Mouse (Mus musculus): ENCODE measurements around the gene Dok5. TPM values are rescaled to one million over a fixed set of nuclear protein-coding genes. Genes with fewer than 3 reads are reported as not detected.

Gene Dok5
- polyA plus RNA-seq, 1 experiment from 2014 or later, result 57.8 TPM

GRCm38 (mm10) chr2:170730781-170731180 lies 826 bp upstream of the Dok5 start:
- Histone ChIP-seq H3K9ac (ENCODE audit: low read depth, low read length) (no peak overlapping the region), H3K27ac (ENCODE audit: low read length) (0 out of 2 replicates have a peak overlapping the region, but pooled peaks have one; percentile 78), H3K36me3 (ENCODE audit: control insufficient read depth, insufficient read depth, low read length) (no peaks in the 10 kb centered on the region), H3K9me3 (replicated peaks; ENCODE audit: control insufficient read depth, low read length, poor library complexity, severe bottlenecking) (no peaks in the 10 kb centered on the region), H3K4me3 (ENCODE audit: low read depth, low read length) (peak overlapping the region; percentile 58; the same call in 1 of the 2 replicates), H3K4me1 (ENCODE audit: control insufficient read depth, insufficient read depth, low read length) (peaks cover 8% of the 10 kb centered on the region), H3K27me3 (ENCODE audit: control insufficient read depth, insufficient read depth, low read depth, low read length) (no peaks in the 10 kb centered on the region), H3K4me2 (ENCODE audit: low read length) (peak overlapping the region; percentile 70)
- ATAC-seq, result no peak
- 70% methylated on average over 13 of the region's 13 CpGs for WGBS

GRCm38 (mm10) chr2:170731205-170731604 lies 402 bp upstream of the Dok5 start:
- 22% methylated on average over 6 of the region's 6 CpGs for WGBS
- no peaks in the 10 kb centered on the region for H3K9me3 ChIP-seq (replicated peaks; ENCODE audit: control insufficient read depth, low read length, poor library complexity, severe bottlenecking)
- H3K27ac ChIP-seq (ENCODE audit: low read length), result peak overlapping the region; percentile 78
- peaks cover 8% of the 10 kb centered on the region for H3K4me1 ChIP-seq (ENCODE audit: control insufficient read depth, insufficient read depth, low read length)
- ATAC-seq, result peak; percentile 50
- H3K27me3 ChIP-seq (ENCODE audit: control insufficient read depth, insufficient read depth, low read depth, low read length), result no peaks in the 10 kb centered on the region
- H3K9ac ChIP-seq (ENCODE audit: low read depth, low read length), result peak overlapping the region; percentile 71
- peak overlapping the region; percentile 58 for H3K4me3 ChIP-seq (ENCODE audit: low read depth, low read length)
- H3K36me3 ChIP-seq (ENCODE audit: control insufficient read depth, insufficient read depth, low read length), result no peaks in the 10 kb centered on the region
- H3K4me2 ChIP-seq (ENCODE audit: low read length), result peak overlapping the region; percentile 70

- H3K27me3 ChIP-seq (ENCODE audit: control insufficient read depth, insufficient read depth, low read depth, low read length), result no peaks in the 10 kb centered on the region
Measured at GRCm38 (mm10) chr2:170733671-170734070, 2.1 kb downstream of the Dok5 start.

GRCm38 (mm10) chr2:170734446-170734845 lies 2.8 kb downstream of the Dok5 start:
- peak overlapping the region; percentile 25; the same call in 1 of the 2 replicates for H3K4me2 ChIP-seq (ENCODE audit: low read length)
- H3K9ac ChIP-seq (ENCODE audit: low read depth, low read length), result no peak overlapping the region
- no peak overlapping the region for H3K4me3 ChIP-seq (ENCODE audit: low read depth, low read length)
- H3K27ac ChIP-seq (ENCODE audit: low read length), result no peak overlapping the region
- WGBS, result 56% methylated on average over 3 of the region's 3 CpGs
- no peak for ATAC-seq
- no peaks in the 10 kb centered on the region for H3K36me3 ChIP-seq (ENCODE audit: control insufficient read depth, insufficient read depth, low read length)
- H3K4me1 ChIP-seq (ENCODE audit: control insufficient read depth, insufficient read depth, low read length), result peaks cover 8% of the 10 kb centered on the region
- H3K9me3 ChIP-seq (replicated peaks; ENCODE audit: control insufficient read depth, low read length, poor library complexity, severe bottlenecking), result no peaks in the 10 kb centered on the region
- no peaks in the 10 kb centered on the region for H3K27me3 ChIP-seq (ENCODE audit: control insufficient read depth, insufficient read depth, low read depth, low read length)

More at GRCm38 (mm10) chr2:170733671-170734070, 2.1 kb downstream of the Dok5 start:
- H3K27ac ChIP-seq (ENCODE audit: low read length), result no peak overlapping the region
- H3K9me3 ChIP-seq (replicated peaks; ENCODE audit: control insufficient read depth, low read length, poor library complexity, severe bottlenecking), result no peaks in the 10 kb centered on the region
- peak overlapping the region; percentile 70 for H3K4me2 ChIP-seq (ENCODE audit: low read length)
- whole genome bisulfite sequencing, result 59% methylated on average over 1 of the region's 1 CpGs
- peaks cover 8% of the 10 kb centered on the region for H3K4me1 ChIP-seq (ENCODE audit: control insufficient read depth, insufficient read depth, low read length)
- H3K36me3 ChIP-seq (ENCODE audit: control insufficient read depth, insufficient read depth, low read length), result no peaks in the 10 kb centered on the region
- no peak for ATAC-seq
- H3K9ac ChIP-seq (ENCODE audit: low read depth, low read length), result no peak overlapping the region
- 0 out of 2 replicates have a peak overlapping the region, but pooled peaks have one; percentile 58 for H3K4me3 ChIP-seq (ENCODE audit: low read depth, low read length)

- no peak for ATAC-seq
- Histone ChIP-seq H3K9me3 (replicated peaks; ENCODE audit: control insufficient read depth, low read length, poor library complexity, severe bottlenecking) (no peaks in the 10 kb centered on the region), H3K4me3 (ENCODE audit: low read depth, low read length) (no peak overlapping the region), H3K9ac (ENCODE audit: low read depth, low read length) (no peak overlapping the region), H3K4me1 (ENCODE audit: control insufficient read depth, insufficient read depth, low read length) (peaks cover 7% of the 10 kb centered on the region), H3K27me3 (ENCODE audit: control insufficient read depth, insufficient read depth, low read depth, low read length) (no peaks in the 10 kb centered on the region), H3K27ac (ENCODE audit: low read length) (no peak overlapping the region), H3K4me2 (ENCODE audit: low read length) (no peak overlapping the region), H3K36me3 (ENCODE audit: control insufficient read depth, insufficient read depth, low read length) (no peaks in the 10 kb centered on the region)
- 81% methylated on average over 9 of the region's 9 CpGs for WGBS
Measured at GRCm38 (mm10) chr2:170738446-170738845, 6.8 kb downstream of the Dok5 start.

- no peaks in the 10 kb centered on the region for H3K27me3 ChIP-seq (ENCODE audit: control insufficient read depth, insufficient read depth, low read depth, low read length)
- 96% methylated on average over 9 of the region's 9 CpGs for WGBS
- H3K4me2 ChIP-seq (ENCODE audit: low read length), result no peak overlapping the region
- no peak for ATAC-seq
- no peak overlapping the region for H3K4me3 ChIP-seq (ENCODE audit: low read depth, low read length)
- H3K9ac ChIP-seq (ENCODE audit: low read depth, low read length), result no peak overlapping the region
- H3K4me1 ChIP-seq (ENCODE audit: control insufficient read depth, insufficient read depth, low read length), result peaks cover 6% of the 10 kb centered on the region; the same call in 1 of the 2 replicates
- no peak overlapping the region for H3K27ac ChIP-seq (ENCODE audit: low read length)
- no peaks in the 10 kb centered on the region for H3K36me3 ChIP-seq (ENCODE audit: control insufficient read depth, insufficient read depth, low read length)
- H3K9me3 ChIP-seq (replicated peaks; ENCODE audit: control insufficient read depth, low read length, poor library complexity, severe bottlenecking), result no peaks in the 10 kb centered on the region
Measured at GRCm38 (mm10) chr2:170738891-170739290, 7.3 kb downstream of the Dok5 start.

GRCm38 (mm10) chr2:170739713-170740365 lies 8.2 kb downstream of the Dok5 start:
- H3K27ac ChIP-seq (ENCODE audit: low read length), result no peak overlapping the region
- WGBS, result 63% methylated on average over 8 of the region's 8 CpGs
- no peak for ATAC-seq

GRCm38 (mm10) chr2:170743521-170743920 lies 11.9 kb downstream of the Dok5 start:
- Histone ChIP-seq H3K4me2 (ENCODE audit: low read length) (no peak overlapping the region), H3K36me3 (ENCODE audit: control insufficient read depth, insufficient read depth, low read length) (no peaks in the 10 kb centered on the region), H3K9ac (ENCODE audit: low read depth, low read length) (no peak overlapping the region), H3K4me3 (ENCODE audit: low read depth, low read length) (no peak overlapping the region), H3K27me3 (ENCODE audit: control insufficient read depth, insufficient read depth, low read depth, low read length) (no peaks in the 10 kb centered on the region), H3K27ac (ENCODE audit: low read length) (no peak overlapping the region), H3K4me1 (ENCODE audit: control insufficient read depth, insufficient read depth, low read length) (peaks cover 8% of the 10 kb centered on the region), H3K9me3 (replicated peaks; ENCODE audit: control insufficient read depth, low read length, poor library complexity, severe bottlenecking) (no peaks in the 10 kb centered on the region)
- ATAC-seq, result no peak
- 72% methylated on average over 2 of the region's 2 CpGs for WGBS

More at GRCm38 (mm10) chr2:170739713-170740365, 8.2 kb downstream of the Dok5 start:
- Histone ChIP-seq H3K4me2 (ENCODE audit: low read length) (no peak overlapping the region), H3K9ac (ENCODE audit: low read depth, low read length) (no peak overlapping the region), H3K27me3 (ENCODE audit: control insufficient read depth, insufficient read depth, low read depth, low read length) (no peaks in the 10 kb centered on the region), H3K9me3 (replicated peaks; ENCODE audit: control insufficient read depth, low read length, poor library complexity, severe bottlenecking) (no peaks in the 10 kb centered on the region), H3K4me3 (ENCODE audit: low read depth, low read length) (no peak overlapping the region), H3K36me3 (ENCODE audit: control insufficient read depth, insufficient read depth, low read length) (no peaks in the 10 kb centered on the region), H3K4me1 (ENCODE audit: control insufficient read depth, insufficient read depth, low read length) (peaks cover 8% of the 10 kb centered on the region)

- no peak overlapping the region for H3K4me3 ChIP-seq (ENCODE audit: low read depth, low read length)
- H3K4me1 ChIP-seq (ENCODE audit: control insufficient read depth, insufficient read depth, low read length), result peaks cover 14% of the 10 kb centered on the region
- 55% methylated on average over 3 of the region's 3 CpGs for WGBS
- no peaks in the 10 kb centered on the region for H3K9me3 ChIP-seq (replicated peaks; ENCODE audit: control insufficient read depth, low read length, poor library complexity, severe bottlenecking)
- no peak; the same call in 1 of the 2 replicates for ATAC-seq
- no peaks in the 10 kb centered on the region for H3K36me3 ChIP-seq (ENCODE audit: control insufficient read depth, insufficient read depth, low read length)
- no peak overlapping the region for H3K4me2 ChIP-seq (ENCODE audit: low read length)
- H3K9ac ChIP-seq (ENCODE audit: low read depth, low read length), result no peak overlapping the region
- no peak overlapping the region for H3K27ac ChIP-seq (ENCODE audit: low read length)
- H3K27me3 ChIP-seq (ENCODE audit: control insufficient read depth, insufficient read depth, low read depth, low read length), result no peaks in the 10 kb centered on the region
Measured at GRCm38 (mm10) chr2:170748901-170749300, 17.3 kb downstream of the Dok5 start.

Data from midbrain, embryonic 16.5 days (tissue).